Comparison of ENCODE assay signal across 19 mouse cellular contexts in genomic region chr3:55025502-55025901, GRCm38 (mm10). TPM values are rescaled to one million over a fixed set of nuclear protein-coding genes. Genes with fewer than 3 reads are reported as not detected.
"Had no signal": no experiment of that assay in that cellular context is flagged by ENCODE, and none has a peak within 500 bp of the region (broad histone marks: within the 10 kb centered on the region; RNA-seq: fewer than 3 reads in every experiment).

No protein-coding gene starts in this region.

- H3K4me2 ChIP-seq: lung, embryonic 14.5 days; midbrain, embryonic 11.5 days; midbrain, embryonic 13.5 days; neural tube, embryonic 13.5 days; neural tube, embryonic 15.5 days had no signal

- H3K9ac ChIP-seq: lung, embryonic 14.5 days; midbrain, embryonic 13.5 days; neural tube, embryonic 13.5 days; neural tube, embryonic 15.5 days had no signal

- H3K9me3 ChIP-seq: midbrain, embryonic 13.5 days; neural tube, embryonic 13.5 days; neural tube, embryonic 15.5 days had no signal

- H3K27ac ChIP-seq: midbrain, embryonic 13.5 days; neural tube, embryonic 13.5 days; neural tube, embryonic 15.5 days had no signal

- H3K4me3 ChIP-seq: midbrain, embryonic 13.5 days; myocyte; neural tube, embryonic 13.5 days; neural tube, embryonic 15.5 days had no signal

- H3K4me1 ChIP-seq: midbrain, embryonic 13.5 days; neural tube, embryonic 13.5 days had no signal

- H3K27me3 ChIP-seq: midbrain, embryonic 13.5 days; neural tube, embryonic 13.5 days; neural tube, embryonic 15.5 days had no signal

- DNase-seq: lung, adult 18-20 months; lung, embryonic 14.5 days; lung, postnatal 10 days; lung, postnatal 4 days; retina, postnatal 1 day; right cerebral cortex, adult 18-20 months; right cerebral cortex, postnatal 25 days; right cerebral cortex, postnatal 4 days; spleen, adult 18-20 months; thymus, adult 18-20 months; thymus, postnatal 14 days; thymus, postnatal 36 days had no signal

- H3K36me3 ChIP-seq: midbrain, embryonic 13.5 days; neural tube, embryonic 13.5 days; neural tube, embryonic 15.5 days had no signal

- ATAC-seq: midbrain, embryonic 13.5 days had no signal

RNA-seq across cellular contexts. Expression of gene Ccna1, which starts 29.8 kb away (rescaled TPM):
- total RNA-seq: megakaryocyte, adult 5-6 weeks; megakaryocyte-erythroid progenitor cell, adult 5-6 weeks had no signal
- polyA plus RNA-seq: myocyte had no signal
